Mouse (Mus musculus) cortical plate, adult 2 months (tissue): ENCODE data around the gene Fam193b.

Source experiments
- CTCF ChIP-seq: fragments of 200-500 bp; IDR thresholded peaks from 2 replicates; pipeline ENCODE4 v1.5.1; 2011; ENCODE audit warnings: mild to moderate bottlenecking, control low read depth, low read length; ENCODE audit not compliant: insufficient read depth; ENCODE audit errors: extremely low read depth
- POLR2A ChIP-seq: fragments of 200-500 bp; IDR thresholded peaks from 2 replicates; pipeline ENCODE4 v1.6.1; 2011; ENCODE audit warnings: mild to moderate bottlenecking, low read length, control low read depth; ENCODE audit not compliant: insufficient read depth; ENCODE audit errors: extremely low read depth

- no peak for TF ChIP-seq CTCF
- no peak for TF ChIP-seq POLR2A
These were observed 47.6 kb downstream of the Fam193b start for GRCm38 (mm10) chr13:55523278-55523677.
